Mouse (Mus musculus) C2C12 (cell line): ENCODE measurements at regions not wholly inside any gene's neighbourhood (a gene's known extent, or its start where the extent isn't known, plus 50 kb on each side); places are given as distances from the start of the nearest gene placed in this dataset.

Source experiments
- CEBPB ChIP-seq: IDR thresholded peaks from one replicate; pipeline ENCODE4 v1.6.1; 2011; ENCODE audit warnings: low read depth, mild to moderate bottlenecking, control low read depth, moderate library complexity
- CTCF ChIP-seq: IDR thresholded peaks from one replicate; pipeline ENCODE4 v1.5.1; 2011; ENCODE audit not compliant: control insufficient read depth, insufficient read depth, insufficient read length
- FOSL1 ChIP-seq: IDR thresholded peaks from one replicate; pipeline ENCODE4 v1.8.0; 2011; ENCODE audit warnings: mild to moderate bottlenecking, low read length; ENCODE audit not compliant: poor library complexity, insufficient read depth, severe bottlenecking
- MAX ChIP-seq: IDR thresholded peaks from one replicate; pipeline ENCODE4 v1.6.1; 2011; ENCODE audit warnings: mild to moderate bottlenecking, control low read depth
- MYOD1 ChIP-seq: IDR thresholded peaks from one replicate; pipeline ENCODE4 v1.6.1; 2011; ENCODE audit warnings: low read depth; ENCODE audit not compliant: control insufficient read depth, insufficient read length
- MYOG ChIP-seq: IDR thresholded peaks from one replicate; pipeline ENCODE4 v1.6.1; 2011; ENCODE audit not compliant: control insufficient read depth, insufficient read length; ENCODE audit errors: extremely low read depth
- USF1 ChIP-seq: IDR thresholded peaks from one replicate; pipeline ENCODE4 v1.6.1; 2011; ENCODE audit warnings: low read depth, mild to moderate bottlenecking, control low read depth, moderate library complexity

DNA sequence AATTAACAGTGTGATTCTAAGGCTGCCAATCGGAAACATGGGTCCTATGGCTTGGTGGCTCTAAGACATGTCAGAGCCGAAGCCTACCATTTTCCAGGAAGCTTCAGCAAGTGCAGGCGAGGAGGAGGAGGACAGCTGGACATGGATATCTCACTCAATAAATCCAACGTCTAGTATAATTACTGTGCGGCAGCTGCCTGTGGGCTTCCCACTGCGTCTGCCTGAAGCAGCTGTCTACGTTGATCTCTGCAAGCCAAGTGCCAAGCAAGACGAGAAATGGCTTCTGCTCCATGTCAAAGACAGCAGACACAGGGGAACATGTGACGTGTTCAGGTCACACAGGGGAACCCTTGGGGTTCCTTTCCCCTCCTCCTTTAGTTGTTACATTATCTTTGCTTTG is 279.2 kb downstream of the Prdm2 start:
- TF ChIP-seq CTCF (no peak), MYOG (no peak), MAX (no peak), CEBPB (no peak), MYOD1 (no peak), USF1 (no peak), FOSL1 (no peak)
